Mouse (Mus musculus): ENCODE measurements around the gene Bola2. TPM values are rescaled to one million over a fixed set of nuclear protein-coding genes. Genes with fewer than 3 reads are reported as not detected.
A peak's percentile ranks its signal among the peaks of the same experiment; 100 is the strongest.

The Bola2 gene
- polyA plus RNA-seq (2014; fragmentation: Nextera tagmentation; extraction: Ambion mirVana) = 158 and 180 TPM in 2 replicates

GRCm38 (mm10) chr7:126695210-126695611, at the start of gene Bola2:
Gene Bola2 (plus strand): TSS chr7:126695401.
- WGBS = under 1% methylated on average over 31 of the region's 31 CpGs
- Histone ChIP-seq H3K27ac (ENCODE audit: low read depth, low read length) (peak within 1 kb of the TSS; percentile 73), H3K9ac (ENCODE audit: low read length) (peak within 1 kb of the TSS; percentile 67), H3K27me3 (ENCODE audit: control insufficient read depth, insufficient read depth, low read length) (no peaks in the 10 kb centered on the region), H3K4me1 (ENCODE audit: control insufficient read depth, insufficient read depth, low read length) (peaks cover 12% of the 10 kb centered on the region), H3K36me3 (ENCODE audit: control insufficient read depth, insufficient read depth, low read length) (peaks cover 7% of the 10 kb centered on the region; the same call in 1 of the 2 replicates), H3K4me2 (peak within 1 kb of the TSS; percentile 71), H3K9me3 (ENCODE audit: control insufficient read depth, low read length) (no peaks in the 10 kb centered on the region), H3K4me3 (ENCODE audit: low read depth, low read length) (peak within 1 kb of the TSS; percentile 81)
- DNase-seq (ENCODE audit: low spot score, missing footprints) (no peak), ATAC-seq (ENCODE audit: low FRiP score) (peak; percentile 64)

GRCm38 (mm10) chr7:126645708-126646107, 49.5 kb upstream of the Bola2 start:
- H3K9me3 ChIP-seq (ENCODE audit: control insufficient read depth, low read length) = no peaks in the 10 kb centered on the region
- H3K9ac ChIP-seq (ENCODE audit: low read length) = no peak overlapping the region
- H3K4me1 ChIP-seq (ENCODE audit: control insufficient read depth, insufficient read depth, low read length) = peaks cover 3% of the 10 kb centered on the region; the same call in 1 of the 2 replicates
- 66% methylated on average over 5 of the region's 5 CpGs for WGBS
- no peak for ATAC-seq (ENCODE audit: low FRiP score)
- no peak overlapping the region for H3K4me3 ChIP-seq (ENCODE audit: low read depth, low read length)
- no peaks in the 10 kb centered on the region for H3K27me3 ChIP-seq (ENCODE audit: control insufficient read depth, insufficient read depth, low read length)
- H3K4me2 ChIP-seq = no peak overlapping the region
- no peak overlapping the region for H3K27ac ChIP-seq (ENCODE audit: low read depth, low read length)
- no peak for DNase-seq (ENCODE audit: low spot score, missing footprints)
- H3K36me3 ChIP-seq (ENCODE audit: control insufficient read depth, insufficient read depth, low read length) = no peaks in the 10 kb centered on the region

GRCm38 (mm10) chr7:126648486-126648885, 46.7 kb upstream of the Bola2 start:
- WGBS = 78% methylated on average over 4 of the region's 4 CpGs
- DNase-seq (ENCODE audit: low spot score, missing footprints) (peak; percentile 83), ATAC-seq (ENCODE audit: low FRiP score) (no peak)

GRCm38 (mm10) chr7:126649231-126650051, 45.8 kb upstream of the Bola2 start, which contains the start of gene Sgf29:
Gene Sgf29 (plus strand): TSS chr7:126649309.
- Histone ChIP-seq H3K36me3 (ENCODE audit: control insufficient read depth, insufficient read depth, low read length) (no peaks in the 10 kb centered on the region), H3K27ac (ENCODE audit: low read depth, low read length) (peak within 1 kb of the TSS; percentile 87), H3K27me3 (ENCODE audit: control insufficient read depth, insufficient read depth, low read length) (no peaks in the 10 kb centered on the region), H3K9ac (ENCODE audit: low read length) (peak within 1 kb of the TSS; percentile 73), H3K9me3 (ENCODE audit: control insufficient read depth, low read length) (no peaks in the 10 kb centered on the region), H3K4me3 (ENCODE audit: low read depth, low read length) (peak within 1 kb of the TSS; percentile 60), H3K4me1 (ENCODE audit: control insufficient read depth, insufficient read depth, low read length) (peaks cover 3% of the 10 kb centered on the region; the same call in 1 of the 2 replicates), H3K4me2 (peak within 1 kb of the TSS; percentile 65)
- DNase-seq (ENCODE audit: low spot score, missing footprints) (peak; percentile 99), ATAC-seq (ENCODE audit: low FRiP score) (peak; percentile 98)
- WGBS = 1% methylated on average over 56 of the region's 57 CpGs

More at GRCm38 (mm10) chr7:126648486-126648885, 46.7 kb upstream of the Bola2 start:
- Histone ChIP-seq H3K36me3 (ENCODE audit: control insufficient read depth, insufficient read depth, low read length) (no peaks in the 10 kb centered on the region), H3K4me3 (ENCODE audit: low read depth, low read length) (no peak overlapping the region; the same call in 1 of the 2 replicates), H3K9me3 (ENCODE audit: control insufficient read depth, low read length) (no peaks in the 10 kb centered on the region), H3K4me1 (ENCODE audit: control insufficient read depth, insufficient read depth, low read length) (peaks cover 3% of the 10 kb centered on the region; the same call in 1 of the 2 replicates), H3K4me2 (peak overlapping the region; percentile 65), H3K27me3 (ENCODE audit: control insufficient read depth, insufficient read depth, low read length) (no peaks in the 10 kb centered on the region), H3K27ac (ENCODE audit: low read depth, low read length) (no peak overlapping the region), H3K9ac (ENCODE audit: low read length) (peak overlapping the region; percentile 73)

GRCm38 (mm10) chr7:126650852-126651251, 44.3 kb upstream of the Bola2 start:
- H3K4me2 ChIP-seq = no peak overlapping the region
- H3K9ac ChIP-seq (ENCODE audit: low read length) = no peak overlapping the region
- H3K36me3 ChIP-seq (ENCODE audit: control insufficient read depth, insufficient read depth, low read length) = no peaks in the 10 kb centered on the region
- no peaks in the 10 kb centered on the region for H3K9me3 ChIP-seq (ENCODE audit: control insufficient read depth, low read length)
- ATAC-seq (ENCODE audit: low FRiP score) (no peak), DNase-seq (ENCODE audit: low spot score, missing footprints) (no peak)
- 88% methylated on average over 2 of the region's 2 CpGs for WGBS
- H3K4me1 ChIP-seq (ENCODE audit: control insufficient read depth, insufficient read depth, low read length) = peaks cover 3% of the 10 kb centered on the region; the same call in 1 of the 2 replicates
- no peaks in the 10 kb centered on the region for H3K27me3 ChIP-seq (ENCODE audit: control insufficient read depth, insufficient read depth, low read length)
- no peak overlapping the region for H3K27ac ChIP-seq (ENCODE audit: low read depth, low read length)
- H3K4me3 ChIP-seq (ENCODE audit: low read depth, low read length) = no peak overlapping the region

GRCm38 (mm10) chr7:126653991-126654390, 41.2 kb upstream of the Bola2 start:
- Histone ChIP-seq H3K4me1 (ENCODE audit: control insufficient read depth, insufficient read depth, low read length) (peaks cover 3% of the 10 kb centered on the region; the same call in 1 of the 2 replicates), H3K9me3 (ENCODE audit: control insufficient read depth, low read length) (no peaks in the 10 kb centered on the region), H3K27ac (ENCODE audit: low read depth, low read length) (no peak overlapping the region), H3K36me3 (ENCODE audit: control insufficient read depth, insufficient read depth, low read length) (no peaks in the 10 kb centered on the region), H3K9ac (ENCODE audit: low read length) (no peak overlapping the region), H3K4me3 (ENCODE audit: low read depth, low read length) (no peak overlapping the region), H3K4me2 (no peak overlapping the region), H3K27me3 (ENCODE audit: control insufficient read depth, insufficient read depth, low read length) (no peaks in the 10 kb centered on the region)
- WGBS = 90% methylated on average over 2 of the region's 2 CpGs
- no peak for ATAC-seq (ENCODE audit: low FRiP score)
- no peak for DNase-seq (ENCODE audit: low spot score, missing footprints)

GRCm38 (mm10) chr7:126655695-126656094, 39.5 kb upstream of the Bola2 start:
- Histone ChIP-seq H3K27me3 (ENCODE audit: control insufficient read depth, insufficient read depth, low read length) (no peaks in the 10 kb centered on the region), H3K9me3 (ENCODE audit: control insufficient read depth, low read length) (no peaks in the 10 kb centered on the region), H3K4me1 (ENCODE audit: control insufficient read depth, insufficient read depth, low read length) (no peaks in the 10 kb centered on the region), H3K9ac (ENCODE audit: low read length) (no peak overlapping the region), H3K4me2 (no peak overlapping the region), H3K27ac (ENCODE audit: low read depth, low read length) (no peak overlapping the region), H3K4me3 (ENCODE audit: low read depth, low read length) (no peak overlapping the region), H3K36me3 (ENCODE audit: control insufficient read depth, insufficient read depth, low read length) (no peaks in the 10 kb centered on the region)
- no peak for DNase-seq (ENCODE audit: low spot score, missing footprints)
- ATAC-seq (ENCODE audit: low FRiP score) = no peak
- 89% methylated on average over 3 of the region's 3 CpGs for WGBS

GRCm38 (mm10) chr7:126657522-126657921, 37.7 kb upstream of the Bola2 start:
- WGBS = 97% methylated on average over 1 of the region's 1 CpGs

GRCm38 (mm10) chr7:126659771-126660170, 35.4 kb upstream of the Bola2 start:
- Histone ChIP-seq H3K4me3 (ENCODE audit: low read depth, low read length) (no peak overlapping the region), H3K36me3 (ENCODE audit: control insufficient read depth, insufficient read depth, low read length) (peaks cover under 1% of the 10 kb centered on the region; the same call in 1 of the 2 replicates), H3K27ac (ENCODE audit: low read depth, low read length) (no peak overlapping the region), H3K4me1 (ENCODE audit: control insufficient read depth, insufficient read depth, low read length) (no peaks in the 10 kb centered on the region), H3K9ac (ENCODE audit: low read length) (no peak overlapping the region), H3K9me3 (ENCODE audit: control insufficient read depth, low read length) (no peaks in the 10 kb centered on the region), H3K27me3 (ENCODE audit: control insufficient read depth, insufficient read depth, low read length) (no peaks in the 10 kb centered on the region), H3K4me2 (no peak overlapping the region)
- DNase-seq (ENCODE audit: low spot score, missing footprints) (no peak), ATAC-seq (ENCODE audit: low FRiP score) (no peak)
- 87% methylated on average over 3 of the region's 3 CpGs for WGBS

More at GRCm38 (mm10) chr7:126657522-126657921, 37.7 kb upstream of the Bola2 start:
- Histone ChIP-seq H3K4me1 (ENCODE audit: control insufficient read depth, insufficient read depth, low read length) (no peaks in the 10 kb centered on the region), H3K9me3 (ENCODE audit: control insufficient read depth, low read length) (no peaks in the 10 kb centered on the region), H3K9ac (ENCODE audit: low read length) (no peak overlapping the region), H3K27ac (ENCODE audit: low read depth, low read length) (no peak overlapping the region), H3K4me2 (no peak overlapping the region), H3K36me3 (ENCODE audit: control insufficient read depth, insufficient read depth, low read length) (no peaks in the 10 kb centered on the region), H3K4me3 (ENCODE audit: low read depth, low read length) (no peak overlapping the region), H3K27me3 (ENCODE audit: control insufficient read depth, insufficient read depth, low read length) (no peaks in the 10 kb centered on the region)
- DNase-seq (ENCODE audit: low spot score, missing footprints) = no peak
- no peak for ATAC-seq (ENCODE audit: low FRiP score)
